Comparison of ENCODE assay signal across 8 mouse cellular contexts in genomic region chr14:55078366-55078989, GRCm38 (mm10). TPM values are rescaled to one million over a fixed set of nuclear protein-coding genes. Genes with fewer than 3 reads are reported as not detected.
A peak's percentile ranks its signal among the peaks of the same experiment; 100 is the strongest.
DNase-seq lines count a peak whose midpoint lies in the region; ATAC-seq and TF ChIP-seq lines count a peak whose summit lies in the region.

No protein-coding gene starts in this region.

- 0 out of 2 replicates have a peak, but pooled peaks cover 5% of the 10 kb centered on the region for H3K36me3 ChIP-seq in ES-Bruce4 (ENCODE audit: control insufficient read depth, insufficient read depth, low read length, poor library complexity, severe bottlenecking)

- ATAC-seq in hematopoietic stem cell, adult 5-6 weeks (replicated peaks in 1 of 2; ENCODE audit: insufficient read depth in 1 of 2, low FRiP score in 2 of 2, low TSS enrichment in 1 of 2, low read depth in 1 of 2, poor library complexity in 2 of 2, severe bottlenecking in 2 of 2), result peak; percentile 60 to 65
- peak; percentile 35 for ATAC-seq in megakaryocyte progenitor cell, adult 5-6 weeks (replicated peaks; ENCODE audit: poor library complexity)

- no peak for TF ChIP-seq EP300 in ES-Bruce4 (IDR thresholded peaks at IDR 0.05; ENCODE audit: insufficient read depth, low read depth, low read length)

- peak in 1 of 2 experiments; percentile 57 for DNase-seq in cerebellum, adult 2 months
- no peak for DNase-seq in cerebellum, adult 9-10 months
- no peak for DNase-seq in urinary bladder, postnatal 25 days (ENCODE audit: low spot score)
- no peak for DNase-seq in thymus, postnatal 36 days
- DNase-seq in ovary, postnatal 10 days (ENCODE audit: low spot score), result no peak

- H3K9ac ChIP-seq in ES-Bruce4 (ENCODE audit: low read depth, poor library complexity, severe bottlenecking), result peak overlapping the region; percentile 43

- peak overlapping the region; percentile 39 for H3K27ac ChIP-seq in cerebellum, adult 2 months (ENCODE audit: insufficient read depth, low read length)
- H3K27ac ChIP-seq in ES-Bruce4 (ENCODE audit: insufficient read depth, low read length), result peak overlapping the region; percentile 90

- TF ChIP-seq CTCF in cerebellum, adult 2 months (IDR thresholded peaks at IDR 0.05; ENCODE audit: borderline replicate concordance, insufficient read depth, low read depth, low read length), result no peak
- TF ChIP-seq CTCF in ES-Bruce4 (IDR thresholded peaks at IDR 0.05; ENCODE audit: low read depth, low read length), result no peak

- no peaks in the 10 kb centered on the region for H3K9me3 ChIP-seq in ES-Bruce4 (replicated peaks; ENCODE audit: control insufficient read depth, insufficient read depth, low read length, poor library complexity, severe bottlenecking)

- no peak overlapping the region for H3K4me3 ChIP-seq in cerebellum, adult 2 months (replicated peaks; ENCODE audit: insufficient read depth, low read depth, low read length)
- H3K4me3 ChIP-seq in ES-Bruce4 (ENCODE audit: low read depth, low read length), result peak overlapping the region; percentile 32

- TF ChIP-seq POLR2A in cerebellum, adult 2 months (IDR thresholded peaks at IDR 0.05; ENCODE audit: borderline replicate concordance, insufficient read depth, low read length), result no peak
- TF ChIP-seq POLR2A in ES-Bruce4 (IDR thresholded peaks at IDR 0.05; ENCODE audit: insufficient read depth, low read length), result no peak

- 42% methylated on average over 23 of the region's 23 CpGs for WGBS in cerebellum, adult 2 months

- no peaks in the 10 kb centered on the region for H3K27me3 ChIP-seq in cerebellum, adult 2 months (ENCODE audit: control insufficient read depth, insufficient read depth, low read length)
- no peaks in the 10 kb centered on the region for H3K27me3 ChIP-seq in ES-Bruce4 (ENCODE audit: control insufficient read depth, insufficient read depth, low read length, poor library complexity, severe bottlenecking)

- peaks cover 34% of the 10 kb centered on the region for H3K4me1 ChIP-seq in cerebellum, adult 2 months (ENCODE audit: control insufficient read depth, insufficient read depth, low read length)
- peaks cover 9% of the 10 kb centered on the region for H3K4me1 ChIP-seq in ES-Bruce4 (ENCODE audit: control insufficient read depth, insufficient read depth, low read length)

RNA-seq across cellular contexts. Expression of gene Zfhx2, which starts 13.6 kb away (rescaled TPM):
- polyA plus RNA-seq in cerebellum, adult 2 months (2012; rRNA removed), result 10.7 and 11.0 TPM in 2 replicates
- 18.1 and 24.6 TPM in 2 replicates for polyA plus RNA-seq in ES-Bruce4 (2011; ENCODE audit: insufficient read depth, insufficient read length, low read depth, missing spikeins)
- 3.1 and 3.8 TPM in 2 replicates for total RNA-seq in hematopoietic stem cell, adult 5-6 weeks (2017)
- 2.5 and 3.1 TPM in 2 replicates for total RNA-seq in megakaryocyte progenitor cell, adult 5-6 weeks (2015)
- total RNA-seq in megakaryocyte progenitor cell, adult 5-6 weeks (2017), result 0.75 and 1.1 TPM in 2 replicates

RNA-seq across cellular contexts. Expression of gene Thtpa, which starts 16.1 kb away (rescaled TPM):
- 12.8 and 13.8 TPM in 2 replicates for polyA plus RNA-seq in cerebellum, adult 2 months (2012; rRNA removed)
- 6.9 and 8.6 TPM in 2 replicates for polyA plus RNA-seq in ES-Bruce4 (2011; ENCODE audit: insufficient read depth, insufficient read length, low read depth, missing spikeins)
- 9.0 and 17.9 TPM in 2 replicates for total RNA-seq in hematopoietic stem cell, adult 5-6 weeks (2017)
- total RNA-seq in megakaryocyte progenitor cell, adult 5-6 weeks (2015), result 7.3 and 7.7 TPM in 2 replicates
- total RNA-seq in megakaryocyte progenitor cell, adult 5-6 weeks (2017), result 10.9 and 11.5 TPM in 2 replicates

RNA-seq across cellular contexts. Expression of gene Ap1g2, which starts 27.9 kb away (rescaled TPM):
- 18.6 and 19.1 TPM in 2 replicates for polyA plus RNA-seq in cerebellum, adult 2 months (2012; rRNA removed)
- 20.6 and 23.9 TPM in 2 replicates for polyA plus RNA-seq in ES-Bruce4 (2011; ENCODE audit: insufficient read depth, insufficient read length, low read depth, missing spikeins)
- 17.2 and 23.9 TPM in 2 replicates for total RNA-seq in hematopoietic stem cell, adult 5-6 weeks (2017)
- total RNA-seq in megakaryocyte progenitor cell, adult 5-6 weeks (2015), result 31.3 and 52.7 TPM in 2 replicates
- total RNA-seq in megakaryocyte progenitor cell, adult 5-6 weeks (2017), result 17.4 and 18.3 TPM in 2 replicates

RNA-seq across cellular contexts. Expression of gene Jph4, which starts 38.3 kb away (rescaled TPM):
- 204 and 227 TPM in 2 replicates for polyA plus RNA-seq in cerebellum, adult 2 months (2012; rRNA removed)
- polyA plus RNA-seq in ES-Bruce4 (2011; ENCODE audit: insufficient read depth, insufficient read length, low read depth, missing spikeins), result 3.6 and 4.7 TPM in 2 replicates
- total RNA-seq in hematopoietic stem cell, adult 5-6 weeks (2017), result not detected in 2 replicates
- total RNA-seq in megakaryocyte progenitor cell, adult 5-6 weeks (2015), result not detected in 2 replicates
- not detected in 2 replicates for total RNA-seq in megakaryocyte progenitor cell, adult 5-6 weeks (2017)
